Mouse (Mus musculus) kidney, adult 2 months (tissue): ENCODE results near the gene C130032M10Rik. TPM values are rescaled to one million over a fixed set of nuclear protein-coding genes. Genes with fewer than 3 reads are reported as not detected.

ENCODE experiments used
- DNase-seq: peaks from one replicate; pipeline ENCODE4 v3.0.0; 2021
- H3K27ac ChIP-seq: fragments of 200-500 bp; 2 replicates; pipeline ENCODE4 v1.5.1; 2012; ENCODE audit warnings: low read depth, low read length, control low read depth, inconsistent platforms; ENCODE audit not compliant: insufficient read depth
- H3K27me3 ChIP-seq: fragments of 200-500 bp; replicated peaks from 2 replicates; pipeline ENCODE4 v1.6.1; 2012; ENCODE audit warnings: mild to moderate bottlenecking, moderate library complexity, low read length, inconsistent platforms; ENCODE audit not compliant: control insufficient read depth, insufficient read depth
- H3K36me3 ChIP-seq: fragments of 200-500 bp; 2 replicates; pipeline ENCODE4 v1.6.1; 2012; ENCODE audit warnings: mild to moderate bottlenecking, moderate library complexity, low read length, inconsistent platforms; ENCODE audit not compliant: control insufficient read depth, insufficient read depth
- H3K4me1 ChIP-seq: fragments of 200-500 bp; 2 replicates; pipeline ENCODE4 v1.6.1; 2011; ENCODE audit warnings: low read length; ENCODE audit not compliant: control insufficient read depth, insufficient read depth
- H3K4me3 ChIP-seq: fragments of 200-500 bp; 2 replicates; pipeline ENCODE4 v1.5.1; 2011; ENCODE audit warnings: mild to moderate bottlenecking, low read depth, low read length, control low read depth; ENCODE audit not compliant: insufficient read depth
- CTCF ChIP-seq: fragments of 200-500 bp; conservative IDR thresholded peaks from 2 replicates; pipeline ENCODE4 v1.5.1; 2011; ENCODE audit warnings: low read depth, mild to moderate bottlenecking, control low read depth, low read length, moderate library complexity, mixed read lengths; ENCODE audit not compliant: insufficient read depth, insufficient read length
- POLR2A ChIP-seq: fragments of 200-500 bp; IDR thresholded peaks from one replicate; pipeline ENCODE4 v1.6.1; 2011; ENCODE audit warnings: low read depth, low read length, control low read depth
- WGBS: fragments of 180-500 bp; shearing (Covaris S2); methylation state at CpG from one replicate; pipeline ENCODE4 v1.1.7; 2018; 5-methylcytosine and 5-hydroxymethylcytosine counted together
- polyA plus RNA-seq: library from polyadenylated mRNA; depleted of rRNA; stranded (reverse); fragments of >200 nt; gene quantifications from 2 replicates; pipeline ENCODE4 v1.2.3, GENCODE M21; 2012; rRNA removed

C130032M10Rik gene
- polyA plus RNA-seq, 1 experiment = not detected

GRCm38 (mm10) chr9:114560771-114561670 is 45.5 kb downstream of the C130032M10Rik start:
- DNase-seq = no peak
- Histone ChIP-seq H3K36me3 (no peaks in the 10 kb centered on the region), H3K27ac (no peak overlapping the region), H3K27me3 (peaks cover 5% of the 10 kb centered on the region; the same call in 1 of the 2 replicates), H3K4me1 (no peaks in the 10 kb centered on the region), H3K4me3 (no peak overlapping the region)
- TF ChIP-seq CTCF (no peak), POLR2A (no peak)
- 15% methylated on average over 36 of the region's 36 CpGs for WGBS

- H3K36me3 ChIP-seq = no peaks in the 10 kb centered on the region
- 16% methylated on average over 12 of the region's 12 CpGs for WGBS
- H3K4me3 ChIP-seq = no peak overlapping the region
- H3K4me1 ChIP-seq = no peaks in the 10 kb centered on the region
- TF ChIP-seq CTCF (no peak), POLR2A (no peak)
- H3K27ac ChIP-seq = no peak overlapping the region
- peaks cover 5% of the 10 kb centered on the region; the same call in 1 of the 2 replicates for H3K27me3 ChIP-seq
- no peak for DNase-seq
Measured at GRCm38 (mm10) chr9:114561671-114561971, 46.1 kb downstream of the C130032M10Rik start.

DNA sequence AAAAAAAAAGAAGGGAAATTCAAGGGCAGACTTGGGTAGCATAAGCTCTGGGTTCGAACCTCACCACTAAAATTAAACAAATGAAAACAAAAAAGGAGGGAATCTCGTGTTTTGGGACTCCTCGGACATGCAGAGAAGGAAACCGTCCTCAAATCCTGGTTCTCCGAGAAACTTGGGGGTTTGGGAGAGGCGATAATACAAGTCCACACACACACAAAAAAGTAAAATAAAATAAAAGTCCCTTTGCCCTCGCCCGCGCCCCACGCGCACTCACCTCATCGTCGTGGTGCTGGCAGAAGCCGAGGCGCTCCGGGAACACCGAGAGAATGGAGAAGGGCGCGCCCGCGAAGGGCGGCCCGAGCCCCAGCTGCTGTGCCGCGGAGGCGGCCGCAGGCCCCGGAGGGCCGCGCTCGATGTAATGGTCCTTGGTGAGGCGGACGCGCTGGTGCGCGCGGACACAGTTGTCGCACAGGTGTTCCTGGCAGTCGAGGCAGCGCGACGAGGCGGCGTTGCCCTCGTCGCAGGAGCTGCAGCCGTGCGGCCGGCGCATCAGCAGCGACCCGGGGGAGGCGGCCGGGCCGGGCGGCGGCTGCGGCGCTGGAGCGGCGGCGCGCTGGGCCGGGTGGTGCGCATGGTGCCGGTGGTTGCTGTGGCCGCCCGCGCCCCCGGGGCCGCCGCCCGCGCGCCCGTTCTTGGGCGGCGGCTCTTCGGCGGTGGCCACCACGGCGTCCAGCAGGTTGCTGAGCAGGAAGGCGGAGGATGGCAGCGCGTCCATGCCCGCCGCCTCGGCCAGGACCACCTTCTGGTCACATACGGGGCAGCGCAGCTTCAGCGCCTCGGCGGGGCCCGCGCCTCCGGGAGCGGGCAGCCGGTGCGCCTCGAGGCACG is 46.8 kb downstream of the C130032M10Rik start:
- TF ChIP-seq CTCF (no peak), POLR2A (no peak)
- WGBS = 2% methylated on average over 101 of the region's 101 CpGs
- DNase-seq = no peak
- H3K4me3 ChIP-seq = no peak overlapping the region; the same call in 1 of the 2 replicates
- no peaks in the 10 kb centered on the region for H3K36me3 ChIP-seq
- no peaks in the 10 kb centered on the region for H3K4me1 ChIP-seq
- peaks cover 5% of the 10 kb centered on the region; the same call in 1 of the 2 replicates for H3K27me3 ChIP-seq
- H3K27ac ChIP-seq = no peak overlapping the region

DNA sequence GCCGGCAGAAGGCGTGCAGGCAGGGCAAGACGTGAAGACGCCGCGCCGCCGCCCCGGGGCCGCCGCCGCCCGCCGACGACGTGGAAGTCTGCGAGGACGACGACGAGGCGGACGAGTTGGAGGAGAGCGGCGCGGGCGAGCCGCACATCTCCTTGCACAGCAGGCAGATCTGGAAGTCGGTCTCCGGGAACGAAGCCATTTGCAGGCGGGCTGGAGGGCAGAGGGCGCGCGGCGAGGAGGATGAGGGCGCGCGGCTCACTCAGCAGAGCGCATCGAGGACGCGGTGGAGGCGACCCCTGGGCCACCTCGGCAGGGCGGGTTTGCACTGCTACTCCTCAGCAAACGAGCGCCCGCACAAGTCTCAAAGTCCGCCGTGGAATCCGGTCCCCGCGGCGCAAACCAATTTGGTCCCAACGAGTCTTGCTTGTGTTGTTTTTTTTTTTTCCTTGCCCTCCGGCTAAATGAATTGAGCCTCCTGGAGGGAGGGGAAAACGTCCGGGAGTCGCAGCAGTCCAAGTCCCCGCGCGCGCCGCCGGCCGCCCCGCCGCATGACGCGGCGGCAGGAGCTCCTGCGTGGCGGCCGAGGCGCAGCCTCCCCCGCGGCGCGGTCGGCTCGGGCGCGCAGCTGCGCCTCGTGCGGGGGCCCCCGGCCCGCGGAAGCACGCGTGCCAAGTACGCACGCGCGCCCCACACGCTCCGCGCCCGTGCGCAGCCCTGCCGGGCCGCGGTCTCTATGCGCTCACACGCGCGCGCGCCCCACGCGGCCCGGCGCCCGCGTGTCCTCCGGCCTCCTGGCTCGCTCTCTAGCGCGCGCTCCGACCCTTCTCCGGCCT is 47.6 kb downstream of the C130032M10Rik start:
- peak; percentile 42 for DNase-seq
- Histone ChIP-seq H3K27ac (no peak overlapping the region), H3K4me3 (peak overlapping the region; percentile 52), H3K4me1 (no peaks in the 10 kb centered on the region), H3K36me3 (no peaks in the 10 kb centered on the region), H3K27me3 (peaks cover 5% of the 10 kb centered on the region; the same call in 1 of the 2 replicates)
- WGBS = under 1% methylated on average over 120 of the region's 122 CpGs
- no peak for TF ChIP-seq CTCF
- TF ChIP-seq POLR2A = no peak

DNA sequence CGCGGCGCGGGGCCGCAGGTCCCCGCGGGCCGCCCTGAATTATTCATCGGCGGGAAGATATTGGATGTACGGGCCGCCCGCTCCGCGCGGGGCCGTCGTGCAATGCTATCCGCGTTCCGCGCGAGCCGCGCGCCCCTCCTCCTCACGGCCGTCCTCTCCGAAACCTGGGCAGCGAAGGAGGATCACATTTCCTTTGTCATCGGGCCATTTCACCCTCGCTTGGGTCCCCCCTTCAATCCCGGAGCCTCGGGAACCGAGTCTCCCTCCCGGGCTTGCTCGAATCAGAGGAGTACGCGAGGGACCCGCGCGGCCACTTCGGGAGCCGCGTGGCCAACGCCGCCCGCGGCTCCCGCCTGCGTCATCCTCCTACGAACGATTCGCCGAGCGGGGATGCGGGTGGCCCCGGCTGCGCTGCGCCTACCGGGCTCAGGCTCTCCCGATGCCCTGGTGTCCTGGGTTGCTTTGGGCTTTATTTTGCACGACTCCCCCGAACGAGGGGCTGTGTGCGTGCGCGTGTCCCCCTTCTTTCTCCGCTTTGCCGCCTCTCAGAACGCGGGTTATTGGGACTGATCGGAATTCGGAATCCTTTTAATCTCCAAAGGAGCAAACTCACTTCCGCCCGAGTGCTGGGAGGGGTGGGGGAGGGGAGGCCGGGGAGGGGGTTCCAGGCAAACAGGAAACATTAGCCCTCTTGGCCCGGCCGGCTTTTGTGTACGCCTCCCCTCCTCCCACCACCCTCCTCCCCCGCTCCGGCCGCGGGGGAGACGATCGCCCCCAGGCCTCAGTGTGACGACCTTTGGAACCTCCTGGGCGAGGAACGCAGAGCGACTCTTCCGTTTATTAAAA is 48.5 kb downstream of the C130032M10Rik start, which contains the start of gene Trim71:
Gene Trim71, minus strand, starts transcription at position 609 of the 846 bp plus-strand sequence.
- no peaks in the 10 kb centered on the region for H3K4me1 ChIP-seq
- H3K36me3 ChIP-seq = no peaks in the 10 kb centered on the region
- 1% methylated on average over 91 of the region's 91 CpGs for WGBS
- peak; percentile 34 for DNase-seq
- TF ChIP-seq CTCF (no peak), POLR2A (no peak)
- peaks cover 5% of the 10 kb centered on the region; the same call in 1 of the 2 replicates for H3K27me3 ChIP-seq
- peak within 1 kb of the TSS; percentile 52 for H3K4me3 ChIP-seq
- H3K27ac ChIP-seq = no peak within 1 kb of the TSS

- no peak overlapping the region for H3K4me3 ChIP-seq
- DNase-seq = no peak
- no peak overlapping the region for H3K27ac ChIP-seq
- peaks cover 5% of the 10 kb centered on the region; the same call in 1 of the 2 replicates for H3K27me3 ChIP-seq
- WGBS = 8% methylated on average over 10 of the region's 10 CpGs
- no peaks in the 10 kb centered on the region for H3K4me1 ChIP-seq
- H3K36me3 ChIP-seq = no peaks in the 10 kb centered on the region
- TF ChIP-seq POLR2A (no peak), CTCF (no peak)
Measured at GRCm38 (mm10) chr9:114564667-114565066, 49.2 kb downstream of the C130032M10Rik start.

Other genes with a start within 250 kb of the C130032M10Rik start
- gene Bcl2a1c, start 185.6 kb upstream of the C130032M10Rik start, polyA plus RNA-seq = not detected in 2 replicates
- gene Crtap, start 125.0 kb upstream of the C130032M10Rik start, polyA plus RNA-seq = 86.3 and 98.7 TPM in 2 replicates
- 144 and 165 TPM in 2 replicates for gene Glb1, start 114.6 kb upstream of the C130032M10Rik start, polyA plus RNA-seq
- 11.4 and 15.7 TPM in 2 replicates for gene Tmppe, start 114.6 kb upstream of the C130032M10Rik start, polyA plus RNA-seq
- gene Ccr4, start 10.8 kb upstream of the C130032M10Rik start, polyA plus RNA-seq = 0.20 and 0.53 TPM in 2 replicates
- gene Trim71, start 48.7 kb downstream of the C130032M10Rik start, polyA plus RNA-seq = 0.01 and 0.05 TPM in 2 replicates
- gene Cnot10, start 124.5 kb downstream of the C130032M10Rik start, polyA plus RNA-seq = 21.9 and 24.0 TPM in 2 replicates
- gene Dync1li1, start 173.1 kb downstream of the C130032M10Rik start, polyA plus RNA-seq = 21.3 and 24.6 TPM in 2 replicates
- 68.7 and 70.5 TPM in 2 replicates for gene Cmtm6, start 215.4 kb downstream of the C130032M10Rik start, polyA plus RNA-seq